Mouse (Mus musculus) ES-Bruce4 (cell line): ENCODE data around the gene Gm9774. TPM values are rescaled to one million over a fixed set of nuclear protein-coding genes. Genes with fewer than 3 reads are reported as not detected.

Experiments
- H3K27ac ChIP-seq: 2 replicates; pipeline ENCODE4 v1.5.1; 2012; ENCODE audit warnings: low read length, inconsistent platforms; ENCODE audit not compliant: insufficient read depth
- H3K27me3 ChIP-seq: 2 replicates; pipeline ENCODE4 v1.6.1; 2012; ENCODE audit warnings: mild to moderate bottlenecking, low read length, inconsistent platforms; ENCODE audit not compliant: control insufficient read depth, poor library complexity, insufficient read depth, severe bottlenecking
- H3K36me3 ChIP-seq: 2 replicates; pipeline ENCODE4 v1.6.1; 2012; ENCODE audit warnings: inconsistent platforms, mild to moderate bottlenecking, low read length, moderate library complexity; ENCODE audit not compliant: control insufficient read depth, poor library complexity, insufficient read depth, severe bottlenecking
- H3K4me1 ChIP-seq: one replicate; pipeline ENCODE4 v1.8.1; 2011; ENCODE audit warnings: low read length; ENCODE audit not compliant: control insufficient read depth, insufficient read depth
- H3K4me3 ChIP-seq: 2 replicates; pipeline ENCODE4 v1.5.1; 2011; ENCODE audit warnings: low read depth, mild to moderate bottlenecking, low read length
- H3K9ac ChIP-seq: 2 replicates; pipeline ENCODE4 v1.6.1; 2012; ENCODE audit warnings: low read depth, mild to moderate bottlenecking, inconsistent platforms; ENCODE audit not compliant: poor library complexity, severe bottlenecking
- H3K9me3 ChIP-seq: replicated peaks from 2 replicates; pipeline ENCODE4 v1.6.1; 2012; ENCODE audit warnings: mild to moderate bottlenecking, low read length, inconsistent platforms; ENCODE audit not compliant: control insufficient read depth, poor library complexity, insufficient read depth, severe bottlenecking
- CTCF ChIP-seq: IDR thresholded peaks from one replicate; pipeline ENCODE4 v1.8.1; 2011; ENCODE audit warnings: low read depth, low read length
- EP300 ChIP-seq: IDR thresholded peaks from 2 replicates; pipeline ENCODE4 v1.6.1; 2011; ENCODE audit warnings: low read depth, low read length; ENCODE audit not compliant: insufficient read depth
- POLR2A ChIP-seq: IDR thresholded peaks from one replicate; pipeline ENCODE4 v1.8.1; 2011; ENCODE audit warnings: low read length; ENCODE audit not compliant: insufficient read depth
- polyA plus RNA-seq: library from polyadenylated mRNA; stranded (reverse); fragments of >200 nt; gene quantifications from 2 replicates; pipeline ENCODE4 v1.2.4, GENCODE M21; 2011; ENCODE audit warnings: low read depth; ENCODE audit not compliant: missing spikeins, insufficient read depth, insufficient read length

Gene Gm9774
- polyA plus RNA-seq, 1 experiment, result 42.0 TPM

GRCm38 (mm10) chr3:92385385-92385784 is 43.8 kb downstream of the Gm9774 start, which contains the start of gene Sprr2h:
Sprr2h (plus strand) TSS chr3:92385685.
- no peak for TF ChIP-seq CTCF
- no peak for TF ChIP-seq POLR2A
- no peak for TF ChIP-seq EP300
- Histone ChIP-seq H3K27ac (no peak within 1 kb of the TSS), H3K4me1 (peaks cover 2% of the 10 kb centered on the region), H3K4me3 (no peak within 1 kb of the TSS), H3K9ac (no peak within 1 kb of the TSS), H3K27me3 (no peaks in the 10 kb centered on the region), H3K36me3 (no peaks in the 10 kb centered on the region), H3K9me3 (no peaks in the 10 kb centered on the region)

Other genes with a start within 250 kb of the Gm9774 start
- 1.4 and 1.7 TPM in 2 replicates for gene Sprr2a1, start 213.6 kb downstream of the Gm9774 start, polyA plus RNA-seq
- 133 and 151 TPM in 2 replicates for gene Sprr2a2, start 213.5 kb downstream of the Gm9774 start, polyA plus RNA-seq
- 36.5 and 39.1 TPM in 2 replicates for gene Sprr2a3, start 144.0 kb downstream of the Gm9774 start, polyA plus RNA-seq
- gene Sprr2b, start 112.8 kb downstream of the Gm9774 start, polyA plus RNA-seq, result not detected in 2 replicates
- gene Sprr2d, start 90.3 kb downstream of the Gm9774 start, polyA plus RNA-seq, result not detected in 2 replicates
- gene Sprr2e, start 77.3 kb downstream of the Gm9774 start, polyA plus RNA-seq, result not detected in 2 replicates
- not detected in 2 replicates for gene Sprr2f, start 64.2 kb downstream of the Gm9774 start, polyA plus RNA-seq
- not detected in 2 replicates for gene Sprr2h, start 43.7 kb downstream of the Gm9774 start, polyA plus RNA-seq
- not detected in 2 replicates for gene Sprr2i, start 21.4 kb downstream of the Gm9774 start, polyA plus RNA-seq
- not detected in 2 replicates for gene Sprr2j-ps, start 11.3 kb downstream of the Gm9774 start, polyA plus RNA-seq
- gene Sprr2k, start 3.2 kb upstream of the Gm9774 start, polyA plus RNA-seq, result not detected in 2 replicates
- not detected in 2 replicates for gene Sprr1b, start 9.4 kb upstream of the Gm9774 start, polyA plus RNA-seq
- not detected in 2 replicates for gene Sprr3, start 29.3 kb upstream of the Gm9774 start, polyA plus RNA-seq
- 1.5 TPM in 1 of 2 replicates, not detected in the other for gene Sprr1a, start 56.5 kb upstream of the Gm9774 start, polyA plus RNA-seq
- not detected in 2 replicates for gene Sprr4, start 71.1 kb upstream of the Gm9774 start, polyA plus RNA-seq
- not detected in 2 replicates for gene 2310046K23Rik, start 105.1 kb upstream of the Gm9774 start, polyA plus RNA-seq
- not detected in 2 replicates for gene Ivl, start 144.3 kb upstream of the Gm9774 start, polyA plus RNA-seq
- not detected in 2 replicates for gene Smcp, start 159.6 kb upstream of the Gm9774 start, polyA plus RNA-seq
- gene 2210017I01Rik, start 178.1 kb upstream of the Gm9774 start, polyA plus RNA-seq, result not detected in 2 replicates
- gene Lce6a, start 192.2 kb upstream of the Gm9774 start, polyA plus RNA-seq, result not detected in 2 replicates
- not detected in 2 replicates for gene Lce1a1, start 218.9 kb upstream of the Gm9774 start, polyA plus RNA-seq
- not detected in 2 replicates for gene Lce1b, start 227.5 kb upstream of the Gm9774 start, polyA plus RNA-seq
- not detected in 2 replicates for gene Lce1a2, start 240.9 kb upstream of the Gm9774 start, polyA plus RNA-seq
- gene Lce1c, start 249.8 kb upstream of the Gm9774 start, polyA plus RNA-seq, result not detected in 2 replicates